Mouse (Mus musculus) cerebellum, adult 2 months (tissue): ENCODE measurements at regions not wholly inside any gene's neighbourhood (a gene's known extent, or its start where the extent isn't known, plus 50 kb on each side); places are given as distances from the start of the nearest gene placed in this dataset.

Experiments
- CTCF ChIP-seq: fragments of 200-500 bp; IDR thresholded peaks from 2 replicates; pipeline ENCODE4 v1.5.1; 2011; ENCODE audit warnings: low read depth, mild to moderate bottlenecking, control low read depth, low read length, moderate library complexity, borderline replicate concordance; ENCODE audit not compliant: insufficient read depth
- POLR2A ChIP-seq: fragments of 200-500 bp; IDR thresholded peaks from 2 replicates; pipeline ENCODE4 v1.6.1; 2011; ENCODE audit warnings: low read length, control low read depth, borderline replicate concordance; ENCODE audit not compliant: insufficient read depth

DNA sequence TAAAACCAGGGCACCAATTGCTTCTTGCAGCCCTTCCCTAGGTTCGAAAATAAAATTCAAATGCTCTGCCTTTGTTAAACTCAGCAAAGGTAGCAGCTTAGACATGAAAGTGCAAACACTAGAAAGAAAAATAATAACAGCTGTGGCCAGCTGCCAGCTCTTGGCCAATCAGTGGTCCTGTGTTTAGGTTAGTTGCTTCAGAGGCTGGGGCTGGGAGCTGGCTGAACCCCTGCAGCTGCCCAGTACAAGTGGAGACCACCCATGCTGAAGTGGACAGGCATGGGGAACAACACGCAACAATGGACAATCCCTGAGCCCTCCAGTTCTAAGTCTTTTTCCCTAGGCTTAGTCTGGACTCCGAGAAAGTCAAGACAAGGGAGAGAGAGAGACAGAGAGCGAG, 2256.2 kb upstream of the Gm7489 start:
- TF ChIP-seq CTCF, result no peak
- TF ChIP-seq POLR2A, result no peak
